Mouse (Mus musculus) liver, embryonic 15.5 days (tissue): Measurements from ENCODE around the gene Rmnd5a. TPM values are rescaled to one million over a fixed set of nuclear protein-coding genes. Genes with fewer than 3 reads are reported as not detected.

Source experiments
- ATAC-seq: fragments of 200-750 bp; cut with Nextera tagmentation; 2 replicates; pipeline ENCODE4 v1.8.0; 2017; ENCODE audit warnings: moderate number of reproducible peaks, mild to moderate bottlenecking, moderate library complexity; ENCODE audit not compliant: insufficient read depth
- H3K27ac ChIP-seq: fragments of 300-500 bp; sonication (generic); replicated peaks from 2 replicates; pipeline ENCODE4 v1.5.1; 2015; ENCODE audit warnings: mild to moderate bottlenecking, inconsistent platforms
- H3K27me3 ChIP-seq: fragments of 300-500 bp; sonication (generic); 2 replicates; pipeline ENCODE4 v1.6.1; 2015; ENCODE audit warnings: mild to moderate bottlenecking, inconsistent platforms
- H3K36me3 ChIP-seq: fragments of 300-500 bp; sonication (generic); replicated peaks from 2 replicates; pipeline ENCODE4 v1.6.1; 2015; ENCODE audit warnings: moderate library complexity, mild to moderate bottlenecking, inconsistent platforms
- H3K4me1 ChIP-seq: fragments of 300-500 bp; sonication (generic); replicated peaks from 2 replicates; pipeline ENCODE4 v1.6.1; 2015; ENCODE audit warnings: inconsistent platforms
- H3K4me2 ChIP-seq: fragments of 300-500 bp; sonication (generic); 2 replicates; pipeline ENCODE4 v1.6.1; 2015; ENCODE audit warnings: moderate library complexity, mild to moderate bottlenecking, inconsistent platforms
- H3K4me3 ChIP-seq: fragments of 300-500 bp; sonication (generic); replicated peaks from 2 replicates; pipeline ENCODE4 v1.5.1; 2015; ENCODE audit warnings: mild to moderate bottlenecking, inconsistent platforms
- H3K9ac ChIP-seq: fragments of 300-500 bp; sonication (generic); 2 replicates; pipeline ENCODE4 v1.6.1; 2015; ENCODE audit warnings: moderate library complexity, mild to moderate bottlenecking, inconsistent platforms
- H3K9me3 ChIP-seq: fragments of 300-500 bp; sonication (generic); replicated peaks from 2 replicates; pipeline ENCODE4 v1.6.1; 2016; ENCODE audit warnings: inconsistent platforms
- WGBS: fragments of 180-500 bp; shearing (Covaris S2); methylation state at CpG from one replicate; pipeline ENCODE4 v1.1.7; 2015; ENCODE audit warnings: mixed read lengths; ENCODE audit not compliant: insufficient replicate concordance; 5-methylcytosine and 5-hydroxymethylcytosine counted together
- polyA plus RNA-seq: library from polyadenylated mRNA; unstranded; fragments of >200 nt; fragmentation: Nextera tagmentation; extraction: Ambion mirVana; gene quantifications from 2 replicates; pipeline ENCODE4 v1.2.1, GENCODE M21; 2015

The Rmnd5a gene
- polyA plus RNA-seq, 1 experiment from 2014 or later: 6.9 TPM

DNA sequence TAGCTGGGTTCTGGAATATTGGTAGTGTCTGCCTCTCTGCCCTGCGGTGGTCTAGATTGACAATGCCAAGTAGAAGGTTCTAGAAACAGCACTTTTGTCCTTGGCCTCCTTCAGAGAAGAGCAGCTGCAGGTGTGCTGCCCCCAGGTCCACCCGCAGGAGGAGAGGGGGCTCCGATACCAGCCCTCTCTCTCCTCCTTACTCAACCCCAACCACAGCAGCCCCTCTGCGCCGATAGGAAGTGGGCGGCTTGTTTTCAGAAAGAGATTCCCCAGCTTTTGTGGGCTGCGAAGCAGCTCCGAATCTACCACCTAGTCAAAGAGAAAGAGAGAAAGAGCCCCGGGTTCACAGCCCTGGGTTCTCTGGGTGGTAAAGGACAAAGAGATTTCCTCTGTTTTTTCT, 99.3 kb downstream of the Rmnd5a start:
- Histone ChIP-seq H3K4me1 (no peaks in the 10 kb centered on the region), H3K9me3 (no peaks in the 10 kb centered on the region), H3K27ac (no peak overlapping the region), H3K9ac (no peak overlapping the region), H3K4me2 (no peak overlapping the region), H3K36me3 (no peaks in the 10 kb centered on the region), H3K4me3 (no peak overlapping the region), H3K27me3 (no peaks in the 10 kb centered on the region)
- 70% methylated on average over 9 of the region's 9 CpGs for WGBS
- ATAC-seq: no peak

DNA sequence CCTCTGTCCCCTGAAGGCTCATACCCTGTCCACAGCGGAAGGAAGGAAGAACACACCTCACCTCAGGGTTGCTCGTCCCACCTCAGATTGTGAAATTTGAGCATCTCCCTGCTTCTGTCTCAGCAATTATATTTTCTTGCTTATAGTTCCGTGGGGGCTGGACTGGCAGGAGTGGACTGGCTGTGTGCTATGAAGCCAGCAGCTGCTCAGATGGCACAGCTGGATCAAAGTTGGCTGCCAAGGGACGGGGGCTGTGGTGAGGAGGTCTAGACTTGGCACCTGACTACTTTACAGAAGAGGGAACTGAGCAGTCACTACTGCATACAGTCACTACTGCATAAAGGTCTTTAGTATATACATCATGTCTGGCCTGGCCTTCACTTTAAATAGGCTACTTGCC, 101.1 kb downstream of the Rmnd5a start:
- H3K4me1 ChIP-seq: no peaks in the 10 kb centered on the region
- no peaks in the 10 kb centered on the region for H3K9me3 ChIP-seq
- WGBS: 54% methylated on average over 4 of the region's 4 CpGs
- no peak for ATAC-seq
- no peaks in the 10 kb centered on the region for H3K27me3 ChIP-seq
- H3K4me2 ChIP-seq: no peak overlapping the region
- H3K27ac ChIP-seq: no peak overlapping the region
- no peaks in the 10 kb centered on the region for H3K36me3 ChIP-seq
- no peak overlapping the region for H3K9ac ChIP-seq
- H3K4me3 ChIP-seq: no peak overlapping the region

DNA sequence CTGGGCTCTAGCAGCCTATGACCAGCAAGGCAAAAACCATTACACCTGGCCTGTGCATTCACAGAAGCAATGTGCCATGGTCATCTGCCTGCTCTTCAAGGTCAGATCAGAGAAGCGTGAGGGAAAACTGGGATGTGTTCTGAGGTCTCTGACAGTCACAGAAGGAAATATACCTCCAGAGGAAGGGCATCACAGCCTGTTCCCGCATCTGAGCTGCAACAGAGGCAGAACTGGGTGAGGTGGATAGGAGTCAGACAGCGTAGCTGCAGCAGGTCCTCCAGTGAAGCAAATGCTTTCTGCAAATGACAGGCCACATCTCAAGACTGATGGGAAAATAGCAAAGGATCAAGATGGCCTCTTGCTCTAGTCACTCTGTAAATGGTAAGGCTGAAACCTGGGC, 101.5 kb downstream of the Rmnd5a start:
- 65% methylated on average over 3 of the region's 3 CpGs for WGBS
- Histone ChIP-seq H3K4me3 (no peak overlapping the region), H3K27me3 (no peaks in the 10 kb centered on the region), H3K9me3 (no peaks in the 10 kb centered on the region), H3K9ac (no peak overlapping the region), H3K36me3 (no peaks in the 10 kb centered on the region), H3K27ac (no peak overlapping the region), H3K4me1 (no peaks in the 10 kb centered on the region), H3K4me2 (no peak overlapping the region)
- no peak for ATAC-seq

Other genes starting within 250 kb of the Rmnd5a start
- 442 and 489 TPM in 2 replicates for gene Fabp1, start 240.8 kb downstream of the Rmnd5a start, polyA plus RNA-seq
- 21.5 and 23.1 TPM in 2 replicates for gene Krcc1, start 169.0 kb downstream of the Rmnd5a start, polyA plus RNA-seq
- gene Smyd1, start 118.4 kb downstream of the Rmnd5a start, polyA plus RNA-seq: 0.51 and 0.66 TPM in 2 replicates
- gene Cd8b1, start 117.8 kb downstream of the Rmnd5a start, polyA plus RNA-seq: 0.08 TPM in 1 of 2 replicates, not detected in the other
- gene Cd8a, start 67.2 kb downstream of the Rmnd5a start, polyA plus RNA-seq: not detected in 2 replicates
- 7.9 and 9.0 TPM in 2 replicates for gene Rnf103, start 53.3 kb upstream of the Rmnd5a start, polyA plus RNA-seq
- 28.8 and 31.0 TPM in 2 replicates for gene Chmp3, start 103.2 kb upstream of the Rmnd5a start, polyA plus RNA-seq
- 14.7 and 15.1 TPM in 2 replicates for gene Kdm3a, start 192.4 kb upstream of the Rmnd5a start, polyA plus RNA-seq